Mouse (Mus musculus) thymus, adult 2 months (tissue): ENCODE measurements at regions not wholly inside any gene's neighbourhood (a gene's known extent, or its start where the extent isn't known, plus 50 kb on each side); places are given as distances from the start of the nearest gene placed in this dataset.

ENCODE experiments used
- CTCF ChIP-seq: fragments of 200-500 bp; IDR thresholded peaks from 2 replicates; pipeline ENCODE4 v1.5.1; 2012; ENCODE audit warnings: mild to moderate bottlenecking, control low read depth, low read length, moderate library complexity, borderline replicate concordance; ENCODE audit not compliant: control insufficient read depth, poor library complexity, insufficient read depth; ENCODE audit errors: extremely low read depth
- POLR2A ChIP-seq: fragments of 200-500 bp; IDR thresholded peaks from 2 replicates; pipeline ENCODE4 v1.6.1; 2012; ENCODE audit warnings: mild to moderate bottlenecking, low read length, control low read depth, moderate library complexity; ENCODE audit not compliant: control insufficient read depth, poor library complexity, insufficient read depth; ENCODE audit errors: extremely low read depth

GRCm38 (mm10) chr3:38237616-38238015, 247.0 kb downstream of the Ankrd50 start:
- no peak for TF ChIP-seq CTCF
- no peak for TF ChIP-seq POLR2A
